Mouse (Mus musculus): ENCODE results near the gene Rps6ka2.

- TF ChIP-seq POLR2A (IDR thresholded peaks at IDR 0.05; ENCODE audit: borderline replicate concordance, extremely low read depth, insufficient read depth, insufficient read length, poor library complexity, severe bottlenecking) (no peak), CTCF (IDR thresholded peaks at IDR 0.05; ENCODE audit: borderline replicate concordance, extremely low read depth, insufficient read depth, insufficient read length) (no peak)
Measured at GRCm38 (mm10) chr17:7163955-7164354, 6.0 kb upstream of the Rps6ka2 start.
